Mouse (Mus musculus): ENCODE data around the gene Ppp1r12b. TPM values are rescaled to one million over a fixed set of nuclear protein-coding genes. Genes with fewer than 3 reads are reported as not detected.

The Ppp1r12b gene
- total RNA-seq, 2 experiments from 2014 or later: 6.2 to 6.3 TPM

- no peak for ATAC-seq (replicated peaks; ENCODE audit: poor library complexity, severe bottlenecking)
Observed at GRCm38 (mm10) chr1:134706549-134706948, 249.2 kb downstream of the Ppp1r12b start.

Other genes with a start within 250 kb of the Ppp1r12b start
- 36.6 and 46.7 TPM in 2 replicates for gene Ube2t, start 6.6 kb upstream of the Ppp1r12b start, total RNA-seq (2014; fragmentation: Nextera tagmentation)
- gene Ube2t, start 6.6 kb upstream of the Ppp1r12b start, total RNA-seq (2017): 12.2 and 14.9 TPM in 2 replicates
- not detected in 2 replicates for gene Lgr6, start 149.3 kb upstream of the Ppp1r12b start, total RNA-seq (2014; fragmentation: Nextera tagmentation)
- gene Lgr6, start 149.3 kb upstream of the Ppp1r12b start, total RNA-seq (2017): 0.04 TPM in 1 of 2 replicates, not detected in the other
- 133 and 146 TPM in 2 replicates for gene Ptpn7, start 176.8 kb upstream of the Ppp1r12b start, total RNA-seq (2014; fragmentation: Nextera tagmentation)
- gene Ptpn7, start 176.8 kb upstream of the Ppp1r12b start, total RNA-seq (2017): 101 and 112 TPM in 2 replicates
- 35.6 and 48.5 TPM in 2 replicates for gene Arl8a, start 190.9 kb upstream of the Ppp1r12b start, total RNA-seq (2014; fragmentation: Nextera tagmentation)
- gene Arl8a, start 190.9 kb upstream of the Ppp1r12b start, total RNA-seq (2017): 18.3 and 20.3 TPM in 2 replicates
- not detected in 2 replicates for gene Gpr37l1, start 211.7 kb upstream of the Ppp1r12b start, total RNA-seq (2014; fragmentation: Nextera tagmentation)
- gene Gpr37l1, start 211.7 kb upstream of the Ppp1r12b start, total RNA-seq (2017): not detected in 2 replicates